Mouse (Mus musculus) activated CD4-positive, CD25-positive, alpha-beta regulatory T cell, adult 9 weeks (primary cell): ENCODE data around the gene Ddx47. TPM values are rescaled to one million over a fixed set of nuclear protein-coding genes. Genes with fewer than 3 reads are reported as not detected.

ENCODE experiments used
- polyA plus RNA-seq: library from polyadenylated mRNA; unstranded; fragments of 100-300 nt; shearing (Covaris generic); gene quantifications from one replicate; pipeline ENCODE4 v1.2.1, GENCODE M21; 2017

The Ddx47 gene
- polyA plus RNA-seq: 154 TPM

GRCm38 (mm10) chr6:135011048-135011733 is at the start of gene Ddx47:
Gene Ddx47 (plus strand): TSS chr6:135011612.

GRCm38 (mm10) chr6:134981231-134982062 is 30.0 kb upstream of the Ddx47 start, which contains the start of gene Apold1:
Gene Apold1 (plus strand): TSS chr6:134981718.

GRCm38 (mm10) chr6:135065236-135065957 is 54.0 kb downstream of the Ddx47 start, which contains the start of gene Gprc5a:
Gene Gprc5a (plus strand): TSS chr6:135065651.

Other genes with a start within 250 kb of the Ddx47 start
- gene Dusp16, start 219.0 kb upstream of the Ddx47 start, polyA plus RNA-seq: 1.3 TPM
- gene Crebl2, start 181.5 kb upstream of the Ddx47 start, polyA plus RNA-seq: 42.6 TPM
- gene Gpr19, start 113.0 kb upstream of the Ddx47 start, polyA plus RNA-seq: 6.7 TPM
- 50.8 TPM for gene Cdkn1b, start 91.2 kb upstream of the Ddx47 start, polyA plus RNA-seq
- gene Apold1, start 29.9 kb upstream of the Ddx47 start, polyA plus RNA-seq: 0.17 TPM
- gene Gprc5a, start 54.0 kb downstream of the Ddx47 start, polyA plus RNA-seq: 1.1 TPM
- gene Gprc5d, start 106.7 kb downstream of the Ddx47 start, polyA plus RNA-seq: not detected
- 20.8 TPM for gene Fam234b, start 186.4 kb downstream of the Ddx47 start, polyA plus RNA-seq
- gene Hebp1, start 186.4 kb downstream of the Ddx47 start, polyA plus RNA-seq: not detected
- gene Gsg1, start 242.7 kb downstream of the Ddx47 start, polyA plus RNA-seq: not detected